Mouse (Mus musculus) liver, postnatal 0 days (tissue): ENCODE results near the gene Cacng4. TPM values are rescaled to one million over a fixed set of nuclear protein-coding genes. Genes with fewer than 3 reads are reported as not detected.

Experiments used
- ATAC-seq: fragments of 200-750 bp; cut with Nextera tagmentation; 2 replicates; pipeline ENCODE4 v1.8.0; 2017; ENCODE audit warnings: mild to moderate bottlenecking, moderate library complexity
- DNase-seq: peaks from one replicate; pipeline ENCODE4 v3.0.0-alpha.2; 2016
- H3K27ac ChIP-seq: fragments of 300-500 bp; sonication (generic); 2 replicates; pipeline ENCODE4 v1.5.1; 2014; ENCODE audit warnings: antibody characterized with exemption, moderate library complexity, mild to moderate bottlenecking, low read depth
- H3K27me3 ChIP-seq: fragments of 300-500 bp; sonication (generic); 2 replicates; pipeline ENCODE4 v1.6.1; 2014; ENCODE audit warnings: low read length, control low read depth, mixed read lengths; ENCODE audit not compliant: insufficient read depth
- H3K36me3 ChIP-seq: fragments of 300-500 bp; sonication (generic); replicated peaks from 2 replicates; pipeline ENCODE4 v1.6.1; 2014; ENCODE audit warnings: mild to moderate bottlenecking, control low read depth, low read length, moderate library complexity, mixed read lengths; ENCODE audit not compliant: insufficient read depth
- H3K4me1 ChIP-seq: fragments of 300-500 bp; sonication (generic); 2 replicates; pipeline ENCODE4 v1.6.1; 2014; ENCODE audit warnings: antibody characterized with exemption, mild to moderate bottlenecking, control low read depth; ENCODE audit not compliant: insufficient read depth
- H3K4me2 ChIP-seq: fragments of 300-500 bp; sonication (generic); 2 replicates; pipeline ENCODE4 v1.6.1; 2014; ENCODE audit warnings: low read depth, mild to moderate bottlenecking, low read length, moderate library complexity, mixed read lengths
- H3K4me3 ChIP-seq: fragments of 300-500 bp; sonication (generic); 2 replicates; pipeline ENCODE4 v1.5.1; 2014; ENCODE audit warnings: low read depth, low read length
- H3K9ac ChIP-seq: fragments of 300-500 bp; sonication (generic); replicated peaks from 2 replicates; pipeline ENCODE4 v1.6.1; 2014; ENCODE audit warnings: mild to moderate bottlenecking, moderate library complexity
- H3K9me3 ChIP-seq: fragments of 300-500 bp; sonication (generic); 2 replicates; pipeline ENCODE4 v1.6.1; 2016; ENCODE audit warnings: mild to moderate bottlenecking, control low read depth, low read length, mixed read lengths
- CTCF ChIP-seq: sonication (generic); IDR thresholded peaks from 2 replicates; pipeline ENCODE4 v1.5.1; 2016; ENCODE audit warnings: antibody characterized with exemption, low read depth
- EP300 ChIP-seq: IDR thresholded peaks from 2 replicates; pipeline ENCODE4 v1.6.1; 2016; ENCODE audit warnings: antibody characterized with exemption, low read depth, mild to moderate bottlenecking
- WGBS: fragments of 180-500 bp; shearing (Covaris S2); extraction: QIAGEN DNeasy Blood & Tissue Kit; methylation state at CpG from one replicate; pipeline ENCODE4 v1.1.7; 2014; ENCODE audit not compliant: insufficient replicate concordance; 5-methylcytosine and 5-hydroxymethylcytosine counted together
- polyA plus RNA-seq: library from polyadenylated mRNA; unstranded; fragments of >200 nt; fragmentation: Nextera tagmentation; extraction: Ambion mirVana; gene quantifications from 2 replicates; pipeline ENCODE4 v1.2.1, GENCODE M21; 2015

The Cacng4 gene
- polyA plus RNA-seq, 1 experiment from 2014 or later, result not detected

GRCm38 (mm10) chr11:107806058-107806457, 11.7 kb upstream of the Cacng4 start:
- Histone ChIP-seq H3K27me3 (no peaks in the 10 kb centered on the region), H3K4me2 (no peak overlapping the region), H3K9me3 (no peaks in the 10 kb centered on the region), H3K36me3 (no peaks in the 10 kb centered on the region), H3K4me3 (no peak overlapping the region), H3K4me1 (no peaks in the 10 kb centered on the region), H3K27ac (no peak overlapping the region), H3K9ac (no peak overlapping the region)
- 81% methylated on average over 1 of the region's 1 CpGs for WGBS
- DNase-seq, result no peak
- TF ChIP-seq EP300, result no peak
- no peak for TF ChIP-seq CTCF
- no peak for ATAC-seq

GRCm38 (mm10) chr11:107801946-107802345, 7.6 kb upstream of the Cacng4 start:
- Histone ChIP-seq H3K27ac (no peak overlapping the region), H3K9ac (no peak overlapping the region), H3K36me3 (no peaks in the 10 kb centered on the region), H3K4me3 (no peak overlapping the region), H3K4me1 (no peaks in the 10 kb centered on the region), H3K4me2 (no peak overlapping the region), H3K27me3 (peaks cover 20% of the 10 kb centered on the region), H3K9me3 (no peaks in the 10 kb centered on the region)
- no peak for TF ChIP-seq CTCF
- no peak for TF ChIP-seq EP300
- DNase-seq (no peak), ATAC-seq (no peak)
- 62% methylated on average over 3 of the region's 3 CpGs for WGBS

GRCm38 (mm10) chr11:107799331-107799730, 5.0 kb upstream of the Cacng4 start:
- Histone ChIP-seq H3K27me3 (peaks cover 37% of the 10 kb centered on the region), H3K36me3 (no peaks in the 10 kb centered on the region), H3K4me1 (no peaks in the 10 kb centered on the region), H3K9ac (no peak overlapping the region), H3K27ac (no peak overlapping the region), H3K4me2 (no peak overlapping the region), H3K9me3 (no peaks in the 10 kb centered on the region), H3K4me3 (no peak overlapping the region)
- TF ChIP-seq CTCF, result no peak
- TF ChIP-seq EP300, result no peak
- DNase-seq (no peak), ATAC-seq (no peak)
- 28% methylated on average over 9 of the region's 9 CpGs for WGBS

GRCm38 (mm10) chr11:107796346-107796745, 2.0 kb upstream of the Cacng4 start:
- TF ChIP-seq EP300 (no peak), CTCF (no peak)
- Histone ChIP-seq H3K4me3 (no peak overlapping the region), H3K4me2 (no peak overlapping the region), H3K27me3 (peaks cover 63% of the 10 kb centered on the region), H3K36me3 (no peaks in the 10 kb centered on the region), H3K9me3 (no peaks in the 10 kb centered on the region), H3K4me1 (no peaks in the 10 kb centered on the region), H3K27ac (no peak overlapping the region), H3K9ac (no peak overlapping the region)
- DNase-seq (no peak), ATAC-seq (no peak)
- WGBS, result 26% methylated on average over 7 of the region's 7 CpGs

DNA sequence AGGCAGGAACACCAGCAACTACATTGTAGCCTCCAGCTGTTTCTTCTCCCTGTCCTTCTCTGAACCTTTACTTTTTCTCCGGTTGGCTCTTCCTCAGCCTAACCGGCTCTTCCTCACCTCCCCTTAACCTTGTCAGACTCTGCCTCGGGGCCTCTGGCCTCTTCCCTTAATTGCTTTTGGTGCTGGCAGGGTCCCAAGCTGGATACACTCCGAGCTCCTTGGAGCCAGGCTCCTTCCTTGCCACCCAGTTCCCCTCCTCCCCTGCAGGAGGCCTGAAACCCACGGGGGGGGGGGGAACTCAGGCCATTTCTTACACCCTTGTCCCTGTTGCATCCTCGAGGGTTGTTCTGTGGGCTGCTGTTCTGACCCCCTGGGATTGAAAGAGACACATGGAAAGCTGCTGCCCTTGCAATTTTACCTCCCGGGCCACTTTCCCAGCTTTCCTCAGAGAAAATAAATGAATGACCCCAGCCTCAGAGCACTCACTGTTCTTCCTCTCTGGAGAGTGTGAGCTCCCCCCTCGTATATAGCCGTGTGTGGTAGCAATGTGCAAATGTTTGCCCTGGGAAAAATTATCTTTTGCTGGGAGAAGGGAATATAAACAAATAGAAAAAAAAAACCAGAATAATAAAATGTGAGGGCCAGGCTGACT, 1.2 kb upstream of the Cacng4 start:
- peaks cover 63% of the 10 kb centered on the region for H3K27me3 ChIP-seq
- no peak overlapping the region for H3K4me2 ChIP-seq
- H3K27ac ChIP-seq, result no peak overlapping the region
- ATAC-seq (no peak), DNase-seq (no peak)
- no peaks in the 10 kb centered on the region for H3K36me3 ChIP-seq
- H3K4me3 ChIP-seq, result no peak overlapping the region
- no peak overlapping the region for H3K9ac ChIP-seq
- no peak for TF ChIP-seq CTCF
- TF ChIP-seq EP300, result no peak
- H3K4me1 ChIP-seq, result no peaks in the 10 kb centered on the region
- H3K9me3 ChIP-seq, result no peaks in the 10 kb centered on the region
- WGBS, result 8% methylated on average over 9 of the region's 9 CpGs

GRCm38 (mm10) chr11:107794103-107794493, 259 bp downstream of the Cacng4 start:
- Histone ChIP-seq H3K4me1 (no peaks in the 10 kb centered on the region), H3K9me3 (no peaks in the 10 kb centered on the region), H3K4me2 (peak overlapping the region; percentile 57), H3K27me3 (peaks cover 59% of the 10 kb centered on the region), H3K9ac (no peak overlapping the region), H3K27ac (no peak overlapping the region), H3K4me3 (peak overlapping the region; percentile 26; the same call in 1 of the 2 replicates), H3K36me3 (no peaks in the 10 kb centered on the region)
- TF ChIP-seq EP300 (no peak), CTCF (no peak)
- WGBS, result 3% methylated on average over 30 of the region's 41 CpGs
- ATAC-seq, result no peak
- no peak for DNase-seq
